Mouse (Mus musculus) gastrocnemius, postnatal 25 days (tissue): ENCODE measurements around the gene Ntf3. TPM values are rescaled to one million over a fixed set of nuclear protein-coding genes. Genes with fewer than 3 reads are reported as not detected.
A peak's percentile ranks its signal among the peaks of the same experiment; 100 is the strongest.

ENCODE experiments used
- DNase-seq: peaks from one replicate; pipeline ENCODE4 v3.0.0; 2022
- total RNA-seq, 2 experiments: library from RNA; stranded (reverse); gene quantifications; 1 replicate in 1 of 2; 2 replicates in 1 of 2; pipeline ENCODE4 v1.2.3; 2021

The Ntf3 gene
- total RNA-seq, 2 experiments from 2014 or later = 1.2 to 1.4 TPM

- DNase-seq = peak; percentile 46
Measured at GRCm38 (mm10) chr6:126159279-126160066, 7.2 kb downstream of the Ntf3 start.

GRCm38 (mm10) chr6:126155928-126156327 is 10.8 kb downstream of the Ntf3 start:
- DNase-seq = no peak

GRCm38 (mm10) chr6:126154372-126154982 is 12.2 kb downstream of the Ntf3 start:
- no peak for DNase-seq

GRCm38 (mm10) chr6:126153154-126153553 is 13.6 kb downstream of the Ntf3 start:
- no peak for DNase-seq

GRCm38 (mm10) chr6:126143659-126144058 is 23.1 kb downstream of the Ntf3 start:
- no peak for DNase-seq

GRCm38 (mm10) chr6:126142741-126143140 is 24.0 kb downstream of the Ntf3 start:
- no peak for DNase-seq

GRCm38 (mm10) chr6:126142021-126142554 is 24.6 kb downstream of the Ntf3 start:
- DNase-seq = no peak

- DNase-seq = peak; percentile 39
Measured at GRCm38 (mm10) chr6:126141472-126141871, 25.2 kb downstream of the Ntf3 start.

- DNase-seq = no peak
Measured at GRCm38 (mm10) chr6:126140961-126141360, 25.7 kb downstream of the Ntf3 start.

GRCm38 (mm10) chr6:126140416-126140815 is 26.3 kb downstream of the Ntf3 start:
- no peak for DNase-seq

- DNase-seq = no peak
Measured at GRCm38 (mm10) chr6:126134155-126134906, 32.4 kb downstream of the Ntf3 start.

- DNase-seq = no peak
Measured at GRCm38 (mm10) chr6:126128238-126128637, 38.5 kb downstream of the Ntf3 start.

- DNase-seq = no peak
Measured at GRCm38 (mm10) chr6:126118247-126118646, 48.5 kb downstream of the Ntf3 start.

- DNase-seq = no peak
Measured at GRCm38 (mm10) chr6:126117191-126117590, 49.5 kb downstream of the Ntf3 start.

- DNase-seq = no peak
Measured at GRCm38 (mm10) chr6:126114934-126115633, 51.6 kb downstream of the Ntf3 start.

- no peak for DNase-seq
Measured at GRCm38 (mm10) chr6:126110892-126111835, 55.5 kb downstream of the Ntf3 start.

- no peak for DNase-seq
Measured at GRCm38 (mm10) chr6:126109184-126109583, 57.5 kb downstream of the Ntf3 start.

GRCm38 (mm10) chr6:126108771-126109170 is 57.9 kb downstream of the Ntf3 start:
- DNase-seq = no peak

- DNase-seq = no peak
Measured at GRCm38 (mm10) chr6:126107398-126107797, 59.3 kb downstream of the Ntf3 start.

- DNase-seq = no peak
Measured at GRCm38 (mm10) chr6:126106798-126107173, 59.9 kb downstream of the Ntf3 start.
